Mouse (Mus musculus) liver, embryonic 11.5 days (tissue): Measurements from ENCODE around the gene Zbtb38. TPM values are rescaled to one million over a fixed set of nuclear protein-coding genes. Genes with fewer than 3 reads are reported as not detected.
A peak's percentile ranks its signal among the peaks of the same experiment; 100 is the strongest.

ENCODE experiments used
- ATAC-seq: fragments of 200-750 bp; cut with Nextera tagmentation; replicated peaks from 2 replicates; pipeline ENCODE4 v1.8.0; 2017; ENCODE audit warnings: moderate number of reproducible peaks, mild to moderate bottlenecking, moderate TSS enrichment, moderate library complexity; ENCODE audit not compliant: low FRiP score
- DNase-seq: peaks from one replicate; pipeline ENCODE4 v3.0.0-alpha.2; 2017; ENCODE audit warnings: low spot score
- H3K27ac ChIP-seq: fragments of 300-500 bp; sonication (generic); 2 replicates; pipeline ENCODE4 v1.5.1; 2014; ENCODE audit warnings: mild to moderate bottlenecking, low read depth, low read length, control low read depth
- H3K27me3 ChIP-seq: fragments of 300-500 bp; sonication (generic); replicated peaks from 2 replicates; pipeline ENCODE4 v1.6.1; 2014; ENCODE audit warnings: low read length, mixed read lengths; ENCODE audit not compliant: control insufficient read depth, insufficient read depth
- H3K36me3 ChIP-seq: fragments of 300-500 bp; sonication (generic); 2 replicates; pipeline ENCODE4 v1.6.1; 2014; ENCODE audit warnings: mild to moderate bottlenecking, low read length, moderate library complexity, mixed read lengths; ENCODE audit not compliant: control insufficient read depth, insufficient read depth
- H3K4me1 ChIP-seq: fragments of 300-500 bp; sonication (generic); replicated peaks from 2 replicates; pipeline ENCODE4 v1.6.1; 2014; ENCODE audit warnings: low read length, mixed read lengths; ENCODE audit not compliant: control insufficient read depth, insufficient read depth
- H3K4me2 ChIP-seq: fragments of 300-500 bp; sonication (generic); 2 replicates; pipeline ENCODE4 v1.6.1; 2014; ENCODE audit warnings: mild to moderate bottlenecking, control low read depth, moderate library complexity
- H3K4me3 ChIP-seq: fragments of 300-500 bp; sonication (generic); 2 replicates; pipeline ENCODE4 v1.5.1; 2014; ENCODE audit warnings: low read depth, low read length, control low read depth
- H3K9ac ChIP-seq: fragments of 300-500 bp; sonication (generic); 2 replicates; pipeline ENCODE4 v1.6.1; 2014; ENCODE audit warnings: low read depth, low read length, control low read depth
- H3K9me3 ChIP-seq: fragments of 300-500 bp; sonication (generic); 2 replicates; pipeline ENCODE4 v1.6.1; 2016; ENCODE audit warnings: low read length, inconsistent platforms, mixed read lengths; ENCODE audit not compliant: control insufficient read depth
- WGBS: fragments of 180-500 bp; shearing (Covaris S2); extraction: QIAGEN DNeasy Blood & Tissue Kit; methylation state at CpG from one replicate; pipeline ENCODE4 v1.1.7; 2014; 5-methylcytosine and 5-hydroxymethylcytosine counted together
- polyA plus RNA-seq: library from polyadenylated mRNA; unstranded; fragments of >200 nt; fragmentation: Nextera tagmentation; extraction: Ambion mirVana; gene quantifications from 2 replicates; pipeline ENCODE4 v1.2.1, GENCODE M21; 2014

Gene Zbtb38
- polyA plus RNA-seq, 1 experiment from 2014 or later, result 10.1 TPM

- H3K27me3 ChIP-seq, result no peaks in the 10 kb centered on the region
- no peaks in the 10 kb centered on the region for H3K36me3 ChIP-seq
- H3K4me3 ChIP-seq, result no peak overlapping the region
- H3K4me2 ChIP-seq, result peak overlapping the region; percentile 28; the same call in 1 of the 2 replicates
- no peaks in the 10 kb centered on the region for H3K9me3 ChIP-seq
- 0 out of 2 replicates have a peak overlapping the region, but pooled peaks have one; percentile 36 for H3K27ac ChIP-seq
- H3K4me1 ChIP-seq, result peaks cover 8% of the 10 kb centered on the region
- H3K9ac ChIP-seq, result no peak overlapping the region
- DNase-seq, result no peak
- peak; percentile 68 for ATAC-seq
- WGBS, result 35% methylated on average over 6 of the region's 6 CpGs
These were observed 29.0 kb downstream of the Zbtb38 start for GRCm38 (mm10) chr9:96723650-96724049.

GRCm38 (mm10) chr9:96721163-96721799 lies 31.4 kb downstream of the Zbtb38 start:
- DNase-seq (no peak), ATAC-seq (no peak)
- no peaks in the 10 kb centered on the region for H3K9me3 ChIP-seq
- H3K4me2 ChIP-seq, result no peak overlapping the region
- no peak overlapping the region for H3K27ac ChIP-seq
- H3K9ac ChIP-seq, result no peak overlapping the region
- peaks cover 11% of the 10 kb centered on the region for H3K4me1 ChIP-seq
- H3K27me3 ChIP-seq, result no peaks in the 10 kb centered on the region
- 78% methylated on average over 8 of the region's 8 CpGs for WGBS
- no peak overlapping the region for H3K4me3 ChIP-seq
- no peaks in the 10 kb centered on the region for H3K36me3 ChIP-seq

GRCm38 (mm10) chr9:96720510-96721162 lies 32.0 kb downstream of the Zbtb38 start:
- Histone ChIP-seq H3K27me3 (no peaks in the 10 kb centered on the region), H3K9me3 (no peaks in the 10 kb centered on the region), H3K27ac (0 out of 2 replicates have a peak overlapping the region, but pooled peaks have one; percentile 28), H3K4me1 (peaks cover 11% of the 10 kb centered on the region), H3K4me3 (peak overlapping the region; percentile 89; the same call in 1 of the 2 replicates), H3K4me2 (peak overlapping the region; percentile 83), H3K9ac (peak overlapping the region; percentile 8; the same call in 1 of the 2 replicates), H3K36me3 (no peaks in the 10 kb centered on the region)
- no peak for ATAC-seq
- DNase-seq, result no peak
- 76% methylated on average over 11 of the region's 11 CpGs for WGBS

- Histone ChIP-seq H3K4me2 (peak overlapping the region; percentile 83), H3K9ac (peak overlapping the region; percentile 98), H3K4me3 (peak overlapping the region; percentile 89), H3K36me3 (no peaks in the 10 kb centered on the region), H3K27ac (peak overlapping the region; percentile 98), H3K9me3 (no peaks in the 10 kb centered on the region), H3K4me1 (peaks cover 11% of the 10 kb centered on the region), H3K27me3 (no peaks in the 10 kb centered on the region)
- DNase-seq, result peak; percentile 80
- WGBS, result under 1% methylated on average over 84 of the region's 85 CpGs
- peak; percentile 78 for ATAC-seq
These were observed 33.0 kb downstream of the Zbtb38 start for GRCm38 (mm10) chr9:96719408-96720158.

GRCm38 (mm10) chr9:96718888-96719287 lies 33.7 kb downstream of the Zbtb38 start:
- peak overlapping the region; percentile 98 for H3K27ac ChIP-seq
- peak overlapping the region; percentile 98 for H3K9ac ChIP-seq
- peak overlapping the region; percentile 83 for H3K4me2 ChIP-seq
- H3K9me3 ChIP-seq, result no peaks in the 10 kb centered on the region
- ATAC-seq, result no peak
- DNase-seq, result no peak
- H3K27me3 ChIP-seq, result no peaks in the 10 kb centered on the region
- peaks cover 10% of the 10 kb centered on the region for H3K4me1 ChIP-seq
- no peaks in the 10 kb centered on the region for H3K36me3 ChIP-seq
- 49% methylated on average over 10 of the region's 10 CpGs for WGBS
- peak overlapping the region; percentile 89 for H3K4me3 ChIP-seq

GRCm38 (mm10) chr9:96718402-96718798 lies 34.2 kb downstream of the Zbtb38 start:
- ATAC-seq (no peak), DNase-seq (no peak)
- no peaks in the 10 kb centered on the region for H3K27me3 ChIP-seq
- peak overlapping the region; percentile 83 for H3K4me2 ChIP-seq
- H3K9me3 ChIP-seq, result no peaks in the 10 kb centered on the region
- H3K36me3 ChIP-seq, result no peaks in the 10 kb centered on the region
- no peak overlapping the region for H3K27ac ChIP-seq
- H3K9ac ChIP-seq, result 0 out of 2 replicates have a peak overlapping the region, but pooled peaks have one; percentile 98
- H3K4me1 ChIP-seq, result peaks cover 7% of the 10 kb centered on the region
- WGBS, result 92% methylated on average over 8 of the region's 8 CpGs
- peak overlapping the region; percentile 89 for H3K4me3 ChIP-seq

GRCm38 (mm10) chr9:96717698-96718401 lies 34.8 kb downstream of the Zbtb38 start:
- peaks cover 6% of the 10 kb centered on the region for H3K4me1 ChIP-seq
- H3K27me3 ChIP-seq, result no peaks in the 10 kb centered on the region
- H3K27ac ChIP-seq, result no peak overlapping the region
- H3K4me2 ChIP-seq, result peak overlapping the region; percentile 83; the same call in 1 of the 2 replicates
- no peak overlapping the region for H3K9ac ChIP-seq
- H3K9me3 ChIP-seq, result no peaks in the 10 kb centered on the region
- no peaks in the 10 kb centered on the region for H3K36me3 ChIP-seq
- H3K4me3 ChIP-seq, result no peak overlapping the region
- DNase-seq (no peak), ATAC-seq (no peak)
- 89% methylated on average over 16 of the region's 16 CpGs for WGBS

- no peak for ATAC-seq
- Histone ChIP-seq H3K4me1 (peaks cover 6% of the 10 kb centered on the region), H3K36me3 (no peaks in the 10 kb centered on the region), H3K4me3 (no peak overlapping the region), H3K4me2 (no peak overlapping the region), H3K27me3 (no peaks in the 10 kb centered on the region), H3K9ac (no peak overlapping the region), H3K9me3 (no peaks in the 10 kb centered on the region), H3K27ac (no peak overlapping the region)
- no peak for DNase-seq
- WGBS, result 91% methylated on average over 14 of the region's 14 CpGs
These were observed 35.7 kb downstream of the Zbtb38 start for GRCm38 (mm10) chr9:96716735-96717444.
